ENCODE assay signal across 7 mouse cellular contexts in genomic region chrX:153695782-153696395, GRCm38 (mm10). TPM values are rescaled to one million over a fixed set of nuclear protein-coding genes. Genes with fewer than 3 reads are reported as not detected.
DNase-seq lines count a peak whose midpoint lies in the region; ATAC-seq and TF ChIP-seq lines count a peak whose summit lies in the region.

Gene Kctd12b (minus strand): TSS chrX:153696391.

- H3K4me3 ChIP-seq in heart, adult 2 months = peak within 1 kb of the TSS; percentile 57
- peak within 1 kb of the TSS; percentile 39 for H3K4me3 ChIP-seq in intestine, postnatal 0 days (ENCODE audit: low read depth, low read length)
- H3K4me3 ChIP-seq in lung, embryonic 15.5 days = peak within 1 kb of the TSS; percentile 44
- peak within 1 kb of the TSS; percentile 35 for H3K4me3 ChIP-seq in olfactory bulb, adult 2 months (ENCODE audit: insufficient read depth, low read depth, low read length)

- intact Hi-C loops in heart, adult 2 months (cut with DNase I) = loop anchor here (10.0 kb wide), 1 partner anchor 191 kb away; no protein-coding TSS in a partner anchor

- no peaks in the 10 kb centered on the region for H3K9me3 ChIP-seq in intestine, postnatal 0 days (ENCODE audit: control insufficient read depth)
- no peaks in the 10 kb centered on the region for H3K9me3 ChIP-seq in lung, embryonic 15.5 days

- H3K9ac ChIP-seq in heart, adult 2 months (ENCODE audit: low read depth, low read length) = peak within 1 kb of the TSS; percentile 82
- H3K9ac ChIP-seq in intestine, postnatal 0 days (ENCODE audit: low read depth, low read length) = peak within 1 kb of the TSS; percentile 5; the same call in 1 of the 2 replicates
- peak within 1 kb of the TSS; percentile 29 for H3K9ac ChIP-seq in lung, embryonic 15.5 days

- TF ChIP-seq POLR2A in brain, embryonic 14.5 days (IDR thresholded peaks at IDR 0.05; ENCODE audit: borderline replicate concordance, extremely low read depth, insufficient read depth, insufficient read length, poor library complexity, severe bottlenecking) = no peak
- peak; percentile 79 for TF ChIP-seq POLR2A in heart, adult 2 months (IDR thresholded peaks at IDR 0.05; ENCODE audit: insufficient read depth, low read depth, low read length)
- no peak for TF ChIP-seq POLR2A in olfactory bulb, adult 2 months (IDR thresholded peaks at IDR 0.05; ENCODE audit: insufficient read depth, low read depth, low read length)

- ATAC-seq in intestine, postnatal 0 days = no peak
- peak; percentile 85; the same call in 1 of the 2 replicates for ATAC-seq in lung, embryonic 15.5 days (ENCODE audit: borderline replicate concordance, extremely low read depth, low FRiP score, low TSS enrichment)

- no peak for TF ChIP-seq CTCF in brain, embryonic 14.5 days (IDR thresholded peaks at IDR 0.05; ENCODE audit: borderline replicate concordance, extremely low read depth, insufficient read depth, insufficient read length)
- TF ChIP-seq CTCF in heart, adult 2 months (IDR thresholded peaks at IDR 0.05) = no peak
- no peak for TF ChIP-seq CTCF in intestine, postnatal 0 days (IDR thresholded peaks at IDR 0.05; ENCODE audit: low read depth)
- no peak for TF ChIP-seq CTCF in olfactory bulb, adult 2 months (IDR thresholded peaks at IDR 0.05; ENCODE audit: insufficient read depth, low read depth, low read length)

- TF ChIP-seq EP300 in heart, adult 2 months (IDR thresholded peaks at IDR 0.05; ENCODE audit: insufficient read depth, low read depth, low read length) = no peak

- peak within 1 kb of the TSS; percentile 82 for H3K27ac ChIP-seq in heart, adult 2 months
- no peak within 1 kb of the TSS for H3K27ac ChIP-seq in intestine, postnatal 0 days (ENCODE audit: low read depth, low read length)
- peak within 1 kb of the TSS; percentile 81 for H3K27ac ChIP-seq in lung, embryonic 15.5 days
- no peak within 1 kb of the TSS for H3K27ac ChIP-seq in olfactory bulb, adult 2 months (ENCODE audit: insufficient read depth, low read depth, low read length)

- peak; percentile 19 for DNase-seq in T-cell, adult 2 months (ENCODE audit: low spot score)
- peak; percentile 45 for DNase-seq in brain, embryonic 14.5 days (ENCODE audit: low read depth)
- peak; percentile 34 for DNase-seq in heart, adult 2 months
- DNase-seq in natural killer cell, adult 2 months (ENCODE audit: low spot score in 2 of 2) = no peak

- no peaks in the 10 kb centered on the region for H3K4me1 ChIP-seq in heart, adult 2 months (ENCODE audit: control insufficient read depth, insufficient read depth, low read length)
- H3K4me1 ChIP-seq in intestine, postnatal 0 days (replicated peaks; ENCODE audit: control insufficient read depth, insufficient read depth, low read length) = no peaks in the 10 kb centered on the region
- H3K4me1 ChIP-seq in lung, embryonic 15.5 days = no peaks in the 10 kb centered on the region
- H3K4me1 ChIP-seq in olfactory bulb, adult 2 months (ENCODE audit: control insufficient read depth, insufficient read depth, low read length) = no peaks in the 10 kb centered on the region

- H3K36me3 ChIP-seq in heart, adult 2 months (ENCODE audit: control insufficient read depth, insufficient read depth, low read length) = no peaks in the 10 kb centered on the region
- H3K36me3 ChIP-seq in intestine, postnatal 0 days (ENCODE audit: control insufficient read depth, insufficient read depth) = no peaks in the 10 kb centered on the region
- H3K36me3 ChIP-seq in lung, embryonic 15.5 days = no peaks in the 10 kb centered on the region

- H3K79me2 ChIP-seq in heart, adult 2 months (replicated peaks; ENCODE audit: control insufficient read depth, insufficient read depth, low read length) = no peaks in the 10 kb centered on the region

- 22% methylated on average over 11 of the region's 11 CpGs for WGBS in heart, adult 2 months
- 28% methylated on average over 11 of the region's 11 CpGs for WGBS in intestine, postnatal 0 days
- WGBS in lung, embryonic 15.5 days = 18% methylated on average over 10 of the region's 11 CpGs
- 22% methylated on average over 11 of the region's 11 CpGs for WGBS in olfactory bulb, adult 2 months

- no peaks in the 10 kb centered on the region for H3K27me3 ChIP-seq in heart, adult 2 months (ENCODE audit: control insufficient read depth, insufficient read depth, low read length)
- H3K27me3 ChIP-seq in intestine, postnatal 0 days (replicated peaks; ENCODE audit: control insufficient read depth, insufficient read depth, low read length) = no peaks in the 10 kb centered on the region
- no peaks in the 10 kb centered on the region for H3K27me3 ChIP-seq in lung, embryonic 15.5 days

- peak within 1 kb of the TSS; percentile 53 for H3K4me2 ChIP-seq in intestine, postnatal 0 days (replicated peaks; ENCODE audit: low read depth)
- peak within 1 kb of the TSS; percentile 47 for H3K4me2 ChIP-seq in lung, embryonic 15.5 days

RNA-seq across cellular contexts. Expression of gene Kctd12b, which starts in this region (rescaled TPM):
- 3.0 and 4.6 TPM in 2 replicates for polyA plus RNA-seq in brain, embryonic 14.5 days (2012; rRNA removed)
- 1 to 10 TPM; 5.9 to 7.5 TPM for total RNA-seq in heart, adult 2 months (2021)
- 4.0 and 12.3 TPM in 2 replicates for polyA plus RNA-seq in heart, adult 2 months (2012; rRNA removed)
- 2.5 and 2.6 TPM in 2 replicates for polyA plus RNA-seq in intestine, postnatal 0 days (2015; fragmentation: Nextera tagmentation; extraction: Ambion mirVana)
- polyA plus RNA-seq in lung, embryonic 15.5 days (2015; fragmentation: Nextera tagmentation; extraction: Ambion mirVana) = 8.6 and 9.4 TPM in 2 replicates
- not detected in 2 replicates for polyA plus RNA-seq in olfactory bulb, adult 2 months (2012; ENCODE audit: insufficient read depth, insufficient read length, low replicate concordance, missing spikeins)

Comparison
In these comparisons a context has a peak if more than half of its experiments do, and no peak if none do; other contexts are left out.
1. DNase-seq: peak in T-cell, adult 2 months (single experiment), brain, embryonic 14.5 days (single experiment) and heart, adult 2 months (2 of 2); none in natural killer cell, adult 2 months (0 of 2).
2. H3K27ac ChIP-seq: peak in heart, adult 2 months (single experiment) and lung, embryonic 15.5 days (single experiment); none in intestine, postnatal 0 days (single experiment) and olfactory bulb, adult 2 months (single experiment).
3. H3K9ac ChIP-seq: peak in every context shown above with its lines; median percentile 82 in heart, adult 2 months; 29 in lung, embryonic 15.5 days; 5 in intestine, postnatal 0 days.
4. Peak in every context shown above with its lines, with median percentiles within 50 percentile points of each other: H3K4me3 ChIP-seq.